Mouse (Mus musculus) lung, embryonic 16.5 days (tissue): ENCODE data around the gene Gpr182. TPM values are rescaled to one million over a fixed set of nuclear protein-coding genes. Genes with fewer than 3 reads are reported as not detected.

Experiments used
- ATAC-seq: fragments of 200-750 bp; cut with Nextera tagmentation; 2 replicates; pipeline ENCODE4 v1.8.0; 2017; ENCODE audit warnings: low read depth, mild to moderate bottlenecking, moderate library complexity
- H3K27ac ChIP-seq: fragments of 300-500 bp; sonication (generic); 2 replicates; pipeline ENCODE4 v1.5.1; 2014; ENCODE audit warnings: mild to moderate bottlenecking, control low read depth, low read length
- H3K27me3 ChIP-seq: fragments of 300-500 bp; sonication (generic); 2 replicates; pipeline ENCODE4 v1.6.1; 2014; ENCODE audit warnings: low read depth, low read length, mixed read lengths; ENCODE audit not compliant: control insufficient read depth, insufficient read depth
- H3K36me3 ChIP-seq: fragments of 300-500 bp; sonication (generic); 2 replicates; pipeline ENCODE4 v1.6.1; 2014; ENCODE audit warnings: low read length; ENCODE audit not compliant: control insufficient read depth, insufficient read depth
- H3K4me1 ChIP-seq: fragments of 300-500 bp; sonication (generic); replicated peaks from 2 replicates; pipeline ENCODE4 v1.6.1; 2014; ENCODE audit warnings: low read length, mixed read lengths; ENCODE audit not compliant: control insufficient read depth, insufficient read depth
- H3K4me2 ChIP-seq: fragments of 300-500 bp; sonication (generic); 2 replicates; pipeline ENCODE4 v1.6.1; 2014; ENCODE audit warnings: low read depth, low read length, control low read depth
- H3K4me3 ChIP-seq: fragments of 300-500 bp; sonication (generic); 2 replicates; pipeline ENCODE4 v1.5.1; 2014; ENCODE audit warnings: mild to moderate bottlenecking, low read length, control low read depth
- H3K9ac ChIP-seq: fragments of 300-500 bp; sonication (generic); 2 replicates; pipeline ENCODE4 v1.6.1; 2014; ENCODE audit warnings: low read length, control low read depth
- H3K9me3 ChIP-seq: fragments of 300-500 bp; sonication (generic); 2 replicates; pipeline ENCODE4 v1.6.1; 2016; ENCODE audit warnings: low read length; ENCODE audit not compliant: control insufficient read depth
- WGBS: fragments of 180-500 bp; shearing (Covaris S2); extraction: QIAGEN DNeasy Blood & Tissue Kit; methylation state at CpG from one replicate; pipeline ENCODE4 v1.1.7; 2014; 5-methylcytosine and 5-hydroxymethylcytosine counted together
- polyA plus RNA-seq: library from polyadenylated mRNA; unstranded; fragments of >200 nt; fragmentation: Nextera tagmentation; extraction: Ambion mirVana; gene quantifications from 2 replicates; pipeline ENCODE4 v1.2.1, GENCODE M21; 2015

The Gpr182 gene
- polyA plus RNA-seq, 1 experiment from 2014 or later, result 17.3 TPM

DNA sequence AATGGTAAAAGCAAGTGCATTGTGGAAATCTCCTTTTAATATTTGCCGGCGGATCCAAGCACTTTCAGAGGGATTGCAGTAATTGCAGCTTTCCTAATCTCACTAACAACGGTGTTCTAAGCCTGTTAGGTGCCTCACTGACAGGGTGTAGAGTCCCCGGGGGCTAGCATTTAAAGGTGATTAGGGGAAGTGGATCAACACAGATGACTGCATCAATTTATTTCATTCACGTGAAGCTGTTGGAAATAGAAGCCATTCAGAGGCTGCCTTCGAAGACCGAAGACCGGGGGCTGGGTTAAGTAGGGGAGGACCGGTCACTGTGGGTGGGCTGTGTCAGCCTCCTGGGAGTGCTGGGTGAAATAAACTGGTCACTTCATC, 20.6 kb downstream of the Gpr182 start:
- no peak for ATAC-seq
- no peaks in the 10 kb centered on the region for H3K9me3 ChIP-seq
- WGBS, result 35% methylated on average over 9 of the region's 9 CpGs

DNA sequence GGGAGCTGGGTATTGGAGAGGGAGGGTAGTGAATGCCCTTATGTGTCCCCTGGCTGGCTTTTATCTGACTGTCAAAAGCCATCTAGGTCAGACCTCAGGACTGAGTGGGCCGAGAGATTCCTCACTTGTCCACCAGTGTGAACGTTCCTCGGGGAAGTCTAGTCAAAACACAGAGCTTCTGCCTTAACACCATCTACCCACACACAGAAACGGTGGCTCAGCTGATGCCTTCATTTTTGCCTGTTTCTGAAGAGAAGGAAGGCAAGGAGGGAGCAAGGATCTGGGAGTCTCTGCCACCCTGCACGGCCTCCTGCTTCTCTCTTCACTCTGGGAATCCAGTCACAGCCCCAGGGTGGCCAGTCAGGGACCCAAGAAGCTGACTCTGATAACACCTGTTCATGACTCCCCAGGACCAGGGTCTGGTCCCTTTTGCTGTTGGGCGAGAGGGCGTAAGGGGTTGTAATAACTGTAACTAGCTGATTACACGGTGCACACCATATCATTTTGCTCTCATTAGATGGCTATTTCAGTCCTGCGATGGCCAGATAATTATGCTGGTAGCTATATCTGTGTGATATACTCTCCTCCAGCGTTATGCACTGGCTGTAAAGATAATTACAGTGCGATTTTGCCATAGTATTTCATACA, 21.1 kb downstream of the Gpr182 start:
- ATAC-seq, result no peak

More for the DNA sequence above, 20.6 kb downstream of the Gpr182 start:
- Histone ChIP-seq H3K4me2 (no peak overlapping the region), H3K36me3 (no peaks in the 10 kb centered on the region), H3K4me1 (no peaks in the 10 kb centered on the region), H3K9ac (no peak overlapping the region), H3K27ac (no peak overlapping the region), H3K27me3 (no peaks in the 10 kb centered on the region), H3K4me3 (no peak overlapping the region)

DNA sequence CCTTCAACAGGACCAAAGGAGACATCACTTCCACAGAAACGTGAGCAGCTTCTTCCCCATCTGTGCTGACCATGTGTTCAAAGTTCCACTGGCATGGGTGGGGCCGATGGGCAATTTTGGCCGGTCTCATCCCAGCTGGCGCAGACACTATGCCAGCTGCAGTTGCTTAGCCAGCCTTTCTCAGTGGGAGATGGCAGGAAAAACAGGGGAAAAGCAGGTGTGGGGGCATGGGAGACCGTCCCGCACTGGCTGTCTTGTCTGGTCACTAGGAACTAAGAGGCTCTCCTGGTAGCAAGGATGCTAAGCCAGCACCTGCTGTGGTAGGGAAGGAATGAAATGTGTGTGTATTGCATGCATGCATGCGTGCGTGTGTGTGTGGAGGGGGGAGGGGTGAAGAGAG, 23.1 kb downstream of the Gpr182 start:
- Histone ChIP-seq H3K36me3 (no peaks in the 10 kb centered on the region), H3K9ac (no peak overlapping the region), H3K9me3 (no peaks in the 10 kb centered on the region), H3K27me3 (no peaks in the 10 kb centered on the region), H3K27ac (no peak overlapping the region), H3K4me2 (no peak overlapping the region), H3K4me3 (no peak overlapping the region), H3K4me1 (no peaks in the 10 kb centered on the region)
- 71% methylated on average over 8 of the region's 8 CpGs for WGBS
- no peak for ATAC-seq

More for the DNA sequence above, 21.1 kb downstream of the Gpr182 start:
- 66% methylated on average over 11 of the region's 11 CpGs for WGBS
- Histone ChIP-seq H3K36me3 (no peaks in the 10 kb centered on the region), H3K27ac (no peak overlapping the region), H3K4me1 (no peaks in the 10 kb centered on the region), H3K9me3 (no peaks in the 10 kb centered on the region), H3K4me3 (no peak overlapping the region), H3K27me3 (no peaks in the 10 kb centered on the region), H3K4me2 (no peak overlapping the region), H3K9ac (no peak overlapping the region)

DNA sequence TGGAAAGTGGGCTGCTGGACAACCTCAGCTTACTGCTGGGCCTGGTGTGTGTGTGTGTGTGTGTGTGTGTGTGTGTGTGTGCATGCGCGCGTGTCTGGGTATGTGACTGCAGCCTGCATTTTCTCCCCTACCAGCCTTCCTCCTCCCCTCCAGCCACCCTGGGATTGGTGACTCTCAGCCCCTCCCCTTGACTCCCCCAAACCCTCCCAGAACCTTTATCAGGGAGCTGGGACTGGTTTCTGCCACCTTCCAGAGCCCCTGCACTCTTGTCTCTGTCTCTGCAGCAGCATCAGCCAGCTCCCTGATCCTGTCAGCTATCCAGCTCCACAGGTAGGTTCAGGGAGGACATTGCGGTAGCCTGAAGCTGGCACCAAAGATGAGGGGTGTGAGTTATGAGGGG, 26.4 kb downstream of the Gpr182 start:
- Histone ChIP-seq H3K27ac (no peak overlapping the region), H3K4me3 (no peak overlapping the region), H3K27me3 (peaks cover 8% of the 10 kb centered on the region), H3K4me1 (peaks cover 8% of the 10 kb centered on the region), H3K36me3 (no peaks in the 10 kb centered on the region), H3K9ac (no peak overlapping the region), H3K9me3 (no peaks in the 10 kb centered on the region), H3K4me2 (no peak overlapping the region)
- no peak for ATAC-seq
- WGBS, result 71% methylated on average over 4 of the region's 4 CpGs

DNA sequence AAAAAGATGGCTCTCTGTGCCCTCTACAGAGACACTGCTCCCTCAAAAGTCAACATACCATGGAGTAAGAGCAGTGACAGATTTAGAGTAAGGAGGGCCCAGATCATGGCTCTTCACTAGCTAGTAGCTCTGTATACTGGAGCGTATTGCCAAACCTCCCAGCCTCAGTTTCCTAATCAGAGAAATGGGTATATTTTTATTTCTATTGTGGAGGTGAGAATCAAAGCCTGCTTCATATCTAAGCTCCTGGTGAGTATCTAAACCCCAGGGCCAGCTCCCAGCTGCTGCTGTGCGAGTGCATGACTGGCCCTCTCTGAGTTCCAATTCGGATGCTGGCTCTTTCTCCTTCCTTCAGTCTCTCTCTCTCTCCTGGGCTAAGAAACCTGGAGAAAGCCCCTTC, 27.4 kb downstream of the Gpr182 start, which contains the start of gene Tac2:
Gene Tac2, plus strand, starts transcription at position 301 of the 400 bp plus-strand sequence.
- Histone ChIP-seq H3K9ac (no peak within 1 kb of the TSS), H3K4me3 (no peak within 1 kb of the TSS), H3K9me3 (no peaks in the 10 kb centered on the region), H3K27me3 (peaks cover 8% of the 10 kb centered on the region), H3K36me3 (no peaks in the 10 kb centered on the region), H3K27ac (no peak within 1 kb of the TSS), H3K4me2 (no peak within 1 kb of the TSS), H3K4me1 (peaks cover 8% of the 10 kb centered on the region)
- WGBS, result 79% methylated on average over 3 of the region's 3 CpGs
- ATAC-seq, result no peak

DNA sequence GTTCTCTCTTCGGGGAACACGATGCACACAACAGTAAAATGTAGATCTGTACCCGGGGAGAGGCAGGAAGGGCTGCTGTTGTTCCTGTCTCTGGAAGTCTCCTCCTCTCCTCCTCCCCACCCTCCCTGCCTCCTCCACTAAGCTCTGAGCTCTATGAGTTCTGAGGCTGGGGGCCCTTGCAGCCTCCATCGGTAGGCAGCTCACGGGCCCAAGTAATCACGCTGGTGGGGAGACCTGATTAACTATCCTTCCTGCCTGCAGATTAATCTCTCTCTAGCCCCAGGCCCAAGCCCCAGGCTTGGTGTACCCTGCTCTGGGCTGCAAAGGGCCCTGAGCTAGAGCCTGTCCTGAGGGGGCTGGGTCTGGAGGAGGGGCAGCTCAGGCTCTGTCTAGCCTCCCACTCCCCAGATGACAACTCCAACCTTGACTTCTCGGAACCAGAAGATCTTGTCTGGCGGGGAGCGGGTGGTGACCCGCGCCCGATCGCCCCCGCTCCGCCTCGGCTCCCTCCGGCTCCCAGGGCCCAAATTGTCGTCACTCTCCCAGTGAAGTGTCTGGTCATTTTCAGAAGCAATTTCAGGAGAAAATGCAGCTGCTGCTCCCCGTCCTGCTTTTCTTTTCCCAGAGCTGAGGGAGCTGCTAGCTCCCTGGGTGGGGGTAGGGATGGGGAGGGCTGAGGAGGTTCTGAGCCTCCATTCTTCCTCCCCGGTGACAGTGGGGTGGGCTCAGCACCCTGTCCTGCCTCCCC, 29.7 kb downstream of the Gpr182 start:
- ATAC-seq, result peak; percentile 42; the same call in 1 of the 2 replicates
- H3K4me2 ChIP-seq, result peak overlapping the region; percentile 45
- WGBS, result 18% methylated on average over 20 of the region's 20 CpGs
- H3K36me3 ChIP-seq, result no peaks in the 10 kb centered on the region
- peak overlapping the region; percentile 22; the same call in 1 of the 2 replicates for H3K4me3 ChIP-seq
- peak overlapping the region; percentile 55 for H3K9ac ChIP-seq
- no peaks in the 10 kb centered on the region for H3K9me3 ChIP-seq
- no peak overlapping the region for H3K27ac ChIP-seq
- peaks cover 8% of the 10 kb centered on the region for H3K27me3 ChIP-seq
- H3K4me1 ChIP-seq, result peaks cover 8% of the 10 kb centered on the region

DNA sequence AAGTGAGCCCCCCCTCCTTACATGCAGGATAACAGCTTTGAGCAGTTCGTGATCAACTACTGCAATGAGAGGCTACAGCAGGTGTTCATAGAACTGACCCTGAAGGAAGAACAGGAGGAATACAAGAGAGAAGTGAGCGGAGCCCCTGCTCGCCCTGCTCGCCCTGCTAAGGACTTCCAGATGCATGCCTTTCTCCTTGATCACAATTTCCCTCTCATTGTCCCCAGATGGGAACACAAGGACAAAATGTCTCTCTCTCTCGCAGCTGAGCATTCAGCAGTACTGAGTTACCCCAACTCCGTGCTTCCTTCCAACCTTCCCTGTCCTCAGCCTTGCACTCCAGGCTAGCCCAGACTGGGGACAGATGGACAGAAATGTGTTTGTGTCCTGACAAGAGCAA, 38.8 kb downstream of the Gpr182 start:
- Histone ChIP-seq H3K9me3 (no peaks in the 10 kb centered on the region), H3K4me2 (no peak overlapping the region), H3K4me1 (no peaks in the 10 kb centered on the region; the same call in 1 of the 2 replicates), H3K27me3 (no peaks in the 10 kb centered on the region), H3K9ac (no peak overlapping the region), H3K4me3 (no peak overlapping the region), H3K27ac (no peak overlapping the region), H3K36me3 (no peaks in the 10 kb centered on the region)
- 77% methylated on average over 6 of the region's 6 CpGs for WGBS
- no peak for ATAC-seq

DNA sequence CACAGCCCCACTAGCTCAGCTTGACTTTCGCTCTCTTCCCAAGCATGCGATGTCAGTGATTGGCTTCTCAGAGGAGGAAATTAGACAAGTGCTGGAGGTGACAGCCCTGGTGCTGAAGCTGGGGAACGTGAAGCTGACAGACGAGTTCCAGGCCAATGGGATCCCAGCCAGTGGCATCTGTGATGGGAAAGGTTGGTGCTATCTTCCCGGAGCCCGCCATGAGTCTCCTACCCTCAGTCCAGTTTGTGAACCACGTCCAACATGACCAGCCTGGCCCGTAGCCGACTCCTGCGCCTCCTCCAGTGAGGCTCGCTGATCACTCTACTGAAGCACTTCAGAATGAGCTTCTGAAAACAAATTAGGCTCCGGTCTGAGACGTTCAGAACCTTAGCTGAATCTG, 41.2 kb downstream of the Gpr182 start:
- Histone ChIP-seq H3K36me3 (no peaks in the 10 kb centered on the region), H3K27me3 (no peaks in the 10 kb centered on the region), H3K4me1 (no peaks in the 10 kb centered on the region; the same call in 1 of the 2 replicates), H3K4me2 (no peak overlapping the region), H3K9ac (no peak overlapping the region), H3K4me3 (no peak overlapping the region), H3K27ac (no peak overlapping the region), H3K9me3 (no peaks in the 10 kb centered on the region)
- no peak for ATAC-seq
- WGBS, result 58% methylated on average over 13 of the region's 13 CpGs

DNA sequence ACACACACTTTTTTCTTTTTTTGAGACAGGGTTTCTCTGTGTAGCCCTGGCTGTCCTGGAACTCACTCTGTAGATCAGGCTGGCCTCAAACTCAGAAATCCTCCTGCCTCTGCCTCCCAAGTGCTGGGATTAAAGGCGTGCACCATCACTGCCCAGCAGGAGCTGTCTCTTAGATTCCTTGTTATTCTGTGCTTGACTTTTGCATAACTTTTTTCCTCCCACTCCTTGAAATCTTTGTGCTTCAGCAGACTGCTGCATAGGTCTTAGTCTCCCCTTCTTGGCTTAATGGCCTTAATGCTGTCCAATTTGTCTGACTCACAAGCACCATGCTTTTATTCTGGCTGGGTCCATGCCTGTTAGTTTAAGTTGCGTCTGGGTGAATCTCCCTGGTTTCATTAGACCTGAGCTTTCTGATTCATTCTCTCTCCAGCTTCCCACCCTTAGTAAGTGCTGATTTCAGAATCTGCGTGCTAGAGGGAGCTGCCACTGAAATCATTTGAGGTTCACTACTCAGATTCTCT, 42.6 kb downstream of the Gpr182 start:
- Histone ChIP-seq H3K9ac (no peak overlapping the region), H3K36me3 (no peaks in the 10 kb centered on the region), H3K4me2 (no peak overlapping the region), H3K27me3 (no peaks in the 10 kb centered on the region), H3K9me3 (no peaks in the 10 kb centered on the region), H3K4me1 (no peaks in the 10 kb centered on the region; the same call in 1 of the 2 replicates), H3K27ac (no peak overlapping the region), H3K4me3 (no peak overlapping the region)
- ATAC-seq, result no peak
- WGBS, result 77% methylated on average over 3 of the region's 3 CpGs
